Mouse (Mus musculus): Measurements from ENCODE around the gene Myo15.

- TF ChIP-seq POLR2A (IDR thresholded peaks at IDR 0.05; ENCODE audit: control insufficient read depth, low read depth, low read length) (no peak), CTCF (IDR thresholded peaks at IDR 0.05; ENCODE audit: control insufficient read depth, insufficient read depth, insufficient replicate concordance, low read depth, low read length) (no peak)
Observed at GRCm38 (mm10) chr11:60474534-60474933, 5.4 kb downstream of the Myo15 start.

Measured in testis, adult 2 months (tissue).